Mouse (Mus musculus) kidney, postnatal 0 days (tissue): ENCODE measurements around the gene Shox2. TPM values are rescaled to one million over a fixed set of nuclear protein-coding genes. Genes with fewer than 3 reads are reported as not detected.

Experiments used
- ATAC-seq: fragments of 200-750 bp; cut with Nextera tagmentation; replicated peaks from 2 replicates; pipeline ENCODE4 v1.8.0; 2017; ENCODE audit warnings: low read depth, moderate number of reproducible peaks, moderate TSS enrichment, moderate library complexity; ENCODE audit not compliant: low FRiP score
- DNase-seq: peaks from one replicate; pipeline ENCODE4 v3.0.0-alpha.2; 2016; ENCODE audit warnings: low spot score
- H3K27ac ChIP-seq: fragments of 300-500 bp; sonication (generic); 2 replicates; pipeline ENCODE4 v1.5.1; 2014; ENCODE audit warnings: mild to moderate bottlenecking
- H3K27me3 ChIP-seq: fragments of 300-500 bp; sonication (generic); 2 replicates; pipeline ENCODE4 v1.6.1; 2014; ENCODE audit warnings: low read length, mixed read lengths; ENCODE audit not compliant: insufficient read depth
- H3K36me3 ChIP-seq: fragments of 300-500 bp; sonication (generic); 2 replicates; pipeline ENCODE4 v1.6.1; 2014; ENCODE audit warnings: low read length, mixed read lengths; ENCODE audit not compliant: insufficient read depth
- H3K4me1 ChIP-seq: fragments of 300-500 bp; sonication (generic); replicated peaks from 2 replicates; pipeline ENCODE4 v1.6.1; 2014; ENCODE audit warnings: antibody characterized with exemption, low read length, mixed read lengths; ENCODE audit not compliant: insufficient read depth
- H3K4me2 ChIP-seq: fragments of 300-500 bp; sonication (generic); 2 replicates; pipeline ENCODE4 v1.6.1; 2014; ENCODE audit warnings: mild to moderate bottlenecking, low read length, moderate library complexity, mixed read lengths
- H3K4me3 ChIP-seq: fragments of 300-500 bp; sonication (generic); replicated peaks from 2 replicates; pipeline ENCODE4 v1.5.1; 2014; ENCODE audit warnings: low read depth, low read length
- H3K9ac ChIP-seq: fragments of 300-500 bp; sonication (generic); 2 replicates; pipeline ENCODE4 v1.6.1; 2014; ENCODE audit warnings: low read depth, low read length
- H3K9me3 ChIP-seq: fragments of 300-500 bp; sonication (generic); replicated peaks from 2 replicates; pipeline ENCODE4 v1.6.1; 2016; ENCODE audit warnings: low read length, inconsistent platforms, mixed read lengths
- CTCF ChIP-seq: IDR thresholded peaks from 2 replicates; pipeline ENCODE4 v1.5.1; 2016; ENCODE audit warnings: antibody characterized with exemption, low read depth, mild to moderate bottlenecking, moderate library complexity
- WGBS: fragments of 180-500 bp; shearing (Covaris S2); extraction: QIAGEN DNeasy Blood & Tissue Kit; methylation state at CpG from one replicate; pipeline ENCODE4 v1.1.7; 2014; 5-methylcytosine and 5-hydroxymethylcytosine counted together
- polyA plus RNA-seq: library from polyadenylated mRNA; unstranded; fragments of >200 nt; fragmentation: Nextera tagmentation; extraction: Ambion mirVana; gene quantifications from 2 replicates; pipeline ENCODE4 v1.2.1, GENCODE M21; 2015

Gene Shox2
- polyA plus RNA-seq, 1 experiment from 2014 or later: 0.17 TPM

- no peaks in the 10 kb centered on the region for H3K4me1 ChIP-seq
- H3K36me3 ChIP-seq: no peaks in the 10 kb centered on the region
- TF ChIP-seq CTCF: no peak
- peaks cover 46% of the 10 kb centered on the region for H3K27me3 ChIP-seq
- H3K9me3 ChIP-seq: no peaks in the 10 kb centered on the region
- no peak overlapping the region for H3K4me3 ChIP-seq
- no peak overlapping the region for H3K27ac ChIP-seq
- no peak overlapping the region for H3K4me2 ChIP-seq
- DNase-seq (no peak), ATAC-seq (no peak)
- WGBS: 78% methylated on average over 4 of the region's 4 CpGs
- no peak overlapping the region for H3K9ac ChIP-seq
These were observed 14.1 kb downstream of the Shox2 start for GRCm38 (mm10) chr3:66967508-66967907.

GRCm38 (mm10) chr3:66964884-66965283 lies 16.7 kb downstream of the Shox2 start:
- no peaks in the 10 kb centered on the region for H3K9me3 ChIP-seq
- no peak for TF ChIP-seq CTCF
- 53% methylated on average over 3 of the region's 3 CpGs for WGBS

GRCm38 (mm10) chr3:66959972-66960371 lies 21.6 kb downstream of the Shox2 start:
- ATAC-seq (no peak), DNase-seq (no peak)
- H3K9me3 ChIP-seq: no peaks in the 10 kb centered on the region
- TF ChIP-seq CTCF: no peak
- 63% methylated on average over 5 of the region's 5 CpGs for WGBS
- H3K27me3 ChIP-seq: no peaks in the 10 kb centered on the region
- no peak overlapping the region for H3K4me2 ChIP-seq
- no peak overlapping the region for H3K27ac ChIP-seq
- H3K9ac ChIP-seq: no peak overlapping the region
- no peak overlapping the region for H3K4me3 ChIP-seq
- H3K36me3 ChIP-seq: no peaks in the 10 kb centered on the region
- H3K4me1 ChIP-seq: no peaks in the 10 kb centered on the region

More at GRCm38 (mm10) chr3:66964884-66965283, 16.7 kb downstream of the Shox2 start:
- H3K27me3 ChIP-seq: peaks cover 20% of the 10 kb centered on the region
- H3K27ac ChIP-seq: no peak overlapping the region
- H3K4me1 ChIP-seq: no peaks in the 10 kb centered on the region
- ATAC-seq (no peak), DNase-seq (no peak)
- H3K4me2 ChIP-seq: no peak overlapping the region
- no peak overlapping the region for H3K9ac ChIP-seq
- no peak overlapping the region for H3K4me3 ChIP-seq
- H3K36me3 ChIP-seq: no peaks in the 10 kb centered on the region

- no peak overlapping the region for H3K27ac ChIP-seq
- no peaks in the 10 kb centered on the region for H3K36me3 ChIP-seq
- no peak overlapping the region for H3K4me3 ChIP-seq
- no peak overlapping the region for H3K4me2 ChIP-seq
- TF ChIP-seq CTCF: no peak; the same call in 1 of the 2 replicates
- WGBS: 64% methylated on average over 2 of the region's 2 CpGs
- H3K4me1 ChIP-seq: no peaks in the 10 kb centered on the region
- DNase-seq (no peak), ATAC-seq (no peak)
- H3K9me3 ChIP-seq: no peaks in the 10 kb centered on the region
- H3K9ac ChIP-seq: no peak overlapping the region
- H3K27me3 ChIP-seq: no peaks in the 10 kb centered on the region
These were observed 26.4 kb downstream of the Shox2 start for GRCm38 (mm10) chr3:66955126-66955525.

GRCm38 (mm10) chr3:66939675-66940074 lies 41.9 kb downstream of the Shox2 start:
- no peak for TF ChIP-seq CTCF
- no peaks in the 10 kb centered on the region for H3K36me3 ChIP-seq
- no peaks in the 10 kb centered on the region for H3K9me3 ChIP-seq
- H3K4me3 ChIP-seq: no peak overlapping the region
- no peak for ATAC-seq
- no peak overlapping the region for H3K4me2 ChIP-seq
- no peaks in the 10 kb centered on the region for H3K27me3 ChIP-seq
- WGBS: 58% methylated on average over 10 of the region's 10 CpGs
- H3K27ac ChIP-seq: no peak overlapping the region
- no peak overlapping the region for H3K9ac ChIP-seq
- no peak for DNase-seq
- H3K4me1 ChIP-seq: no peaks in the 10 kb centered on the region

GRCm38 (mm10) chr3:66922436-66922835 lies 59.1 kb downstream of the Shox2 start:
- no peak for DNase-seq
- Histone ChIP-seq H3K4me1 (no peaks in the 10 kb centered on the region), H3K9me3 (no peaks in the 10 kb centered on the region), H3K9ac (no peak overlapping the region), H3K27ac (no peak overlapping the region), H3K27me3 (no peaks in the 10 kb centered on the region), H3K4me2 (no peak overlapping the region), H3K36me3 (no peaks in the 10 kb centered on the region), H3K4me3 (no peak overlapping the region)
- WGBS: 68% methylated on average over 3 of the region's 3 CpGs
- no peak for TF ChIP-seq CTCF
- ATAC-seq: no peak

Other genes with a start within 250 kb of the Shox2 start
- 26.6 and 29.6 TPM in 2 replicates for gene Rsrc1, start 381 bp downstream of the Shox2 start, polyA plus RNA-seq